Mouse (Mus musculus) brain, embryonic 14.5 days (tissue): Measurements from ENCODE around the gene Taar8b.

Experiments used
- CTCF ChIP-seq: fragments of 200-500 bp; IDR thresholded peaks from 2 replicates; pipeline ENCODE4 v1.5.1; 2012; ENCODE audit warnings: inconsistent platforms, mild to moderate bottlenecking, moderate library complexity, borderline replicate concordance; ENCODE audit not compliant: insufficient read depth, insufficient read length; ENCODE audit errors: extremely low read depth
- POLR2A ChIP-seq: fragments of 200-500 bp; IDR thresholded peaks from 2 replicates; pipeline ENCODE4 v1.6.1; 2012; ENCODE audit warnings: mild to moderate bottlenecking, inconsistent platforms, borderline replicate concordance; ENCODE audit not compliant: poor library complexity, insufficient read depth, insufficient read length, severe bottlenecking; ENCODE audit errors: extremely low read depth

GRCm38 (mm10) chr10:24085936-24086335, 6.2 kb downstream of the Taar8b start:
- no peak for TF ChIP-seq CTCF
- no peak for TF ChIP-seq POLR2A
